Mouse (Mus musculus): ENCODE results near the gene Lgals2. TPM values are rescaled to one million over a fixed set of nuclear protein-coding genes. Genes with fewer than 3 reads are reported as not detected.
A peak's percentile ranks its signal among the peaks of the same experiment; 100 is the strongest.

Lgals2 gene
- total and polyA plus RNA-seq, 3 experiments = not detected

DNA sequence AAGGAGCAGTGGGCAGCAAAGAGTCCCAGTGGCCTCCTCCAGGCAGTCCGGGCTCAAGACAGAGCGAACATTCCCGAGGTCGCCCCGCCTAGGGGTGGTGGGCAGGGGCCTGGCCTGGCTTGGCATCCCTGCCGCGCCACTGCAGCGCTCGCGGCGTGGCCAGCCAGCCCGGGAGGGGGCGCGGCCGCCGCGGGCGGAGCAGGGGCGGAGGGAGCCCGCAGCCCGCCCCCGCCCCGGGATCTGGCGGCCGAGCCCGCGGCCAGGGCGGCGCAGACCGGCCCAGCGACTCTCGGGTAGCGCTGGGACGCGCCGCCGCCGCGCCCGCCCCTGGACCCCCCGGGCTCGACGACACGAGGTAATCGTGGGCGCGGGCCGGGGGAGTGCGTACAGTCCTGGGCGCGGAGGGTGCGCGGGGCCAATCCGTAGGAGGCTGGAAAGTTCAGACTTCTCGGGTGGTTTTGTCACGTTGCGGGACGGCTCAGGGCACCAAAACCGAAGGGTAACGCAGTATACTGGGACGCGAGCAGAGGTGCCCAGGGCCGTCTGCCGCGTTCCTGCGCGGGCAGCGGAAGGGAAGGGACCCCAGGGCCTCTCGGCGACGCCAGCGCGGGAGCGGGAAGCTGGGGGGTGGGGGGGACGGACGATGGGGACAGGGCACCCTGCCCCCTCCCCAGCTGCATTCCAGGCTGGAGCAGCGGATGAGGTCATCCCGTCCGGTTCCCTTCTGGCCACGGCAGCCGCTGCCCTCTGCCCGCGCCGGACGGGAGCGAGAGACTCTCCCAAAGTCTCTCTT is 12.8 kb downstream of the Lgals2 start, which contains the start of gene Cdc42ep1:
Cdc42ep1 (plus strand) TSS at position 254 of the 793 bp plus-strand sequence.
- Histone ChIP-seq H3K9ac (ENCODE audit: control insufficient read depth, low read depth, low read length, poor library complexity, severe bottlenecking) (peak within 1 kb of the TSS; percentile 57), H3K27me3 (ENCODE audit: control insufficient read depth in 1 of 2, insufficient read depth in 2 of 2, low read length in 2 of 2) (peaks cover 10 to 12% of the 10 kb centered on the region in 2 experiments), H3K36me3 (ENCODE audit: control insufficient read depth in 1 of 2, insufficient read depth in 2 of 2, low read length in 2 of 2) (peaks cover 0 to 4% of the 10 kb centered on the region in 2 experiments; a peak in 1 of 4 replicates), H3K27ac (ENCODE audit: control insufficient read depth, low read depth, low read length) (no peak within 1 kb of the TSS), H3K9me3 (replicated peaks; ENCODE audit: insufficient read depth, low read length) (no peaks in the 10 kb centered on the region), H3K79me2 (ENCODE audit: control insufficient read depth, insufficient read depth, low read length, poor library complexity) (no peaks in the 10 kb centered on the region), H3K4me3 (ENCODE audit: control insufficient read depth in 1 of 2, insufficient read depth in 1 of 2, low read depth in 2 of 2, low read length in 2 of 2) (peak within 1 kb of the TSS; percentile 39 to 50; a peak in 3 of 4 replicates), H3K4me1 (ENCODE audit: control insufficient read depth in 1 of 2, insufficient read depth in 2 of 2, low read length in 2 of 2) (peaks cover 0 to 17% of the 10 kb centered on the region in 2 experiments; a peak in 1 of 4 replicates)
- DNase-seq (ENCODE audit: low read depth, low spot score) = no peak
- TF ChIP-seq ZNF384 (IDR thresholded peaks at IDR 0.05; ENCODE audit: low read depth, low read length) = no peak
- TF ChIP-seq ZKSCAN1 (IDR thresholded peaks at IDR 0.05; ENCODE audit: low read depth, low read length) = no peak
- TF ChIP-seq MYB (IDR thresholded peaks at IDR 0.05; ENCODE audit: low read depth, low read length) = no peak
- no peak for TF ChIP-seq JUND (IDR thresholded peaks at IDR 0.05; ENCODE audit: low read depth, low read length)
- no peak for TF ChIP-seq RCOR1 (IDR thresholded peaks at IDR 0.05; ENCODE audit: low read depth, low read length)
- TF ChIP-seq POLR2AphosphoS2 (IDR thresholded peaks at IDR 0.05; ENCODE audit: low read length) = no peak
- no peak for TF ChIP-seq ZMIZ1 (IDR thresholded peaks at IDR 0.05; ENCODE audit: low read depth, low read length)
- no peak for TF ChIP-seq GABPA (IDR thresholded peaks at IDR 0.05; ENCODE audit: low read depth, low read length)
- TF ChIP-seq TCF12 (IDR thresholded peaks at IDR 0.05; ENCODE audit: low read depth, low read length) = no peak
- TF ChIP-seq TAL1 (IDR thresholded peaks at IDR 0.05; ENCODE audit: low read length) = no peak
- no peak for TF ChIP-seq CHD2 (IDR thresholded peaks at IDR 0.05; ENCODE audit: low read length)
- no peak for TF ChIP-seq RAD21 (IDR thresholded peaks at IDR 0.05; ENCODE audit: low read depth, low read length)
- TF ChIP-seq MYC (IDR thresholded peaks at IDR 0.05; ENCODE audit: low read depth, low read length) = no peak
- TF ChIP-seq SMC3 (IDR thresholded peaks at IDR 0.05; ENCODE audit: low read depth, low read length) = no peak
- TF ChIP-seq KAT2A (conservative IDR thresholded peaks at IDR 0.05; ENCODE audit: low read depth, low read length) = no peak
- no peak for TF ChIP-seq ZC3H11A (IDR thresholded peaks at IDR 0.05; ENCODE audit: low read depth, low read length)
- TF ChIP-seq POLR2A (IDR thresholded peaks at IDR 0.05; ENCODE audit: control insufficient read depth in 1 of 2, insufficient read depth in 1 of 2, low read depth in 1 of 2, low read length in 2 of 2, poor library complexity in 1 of 2) = no peak

DNA sequence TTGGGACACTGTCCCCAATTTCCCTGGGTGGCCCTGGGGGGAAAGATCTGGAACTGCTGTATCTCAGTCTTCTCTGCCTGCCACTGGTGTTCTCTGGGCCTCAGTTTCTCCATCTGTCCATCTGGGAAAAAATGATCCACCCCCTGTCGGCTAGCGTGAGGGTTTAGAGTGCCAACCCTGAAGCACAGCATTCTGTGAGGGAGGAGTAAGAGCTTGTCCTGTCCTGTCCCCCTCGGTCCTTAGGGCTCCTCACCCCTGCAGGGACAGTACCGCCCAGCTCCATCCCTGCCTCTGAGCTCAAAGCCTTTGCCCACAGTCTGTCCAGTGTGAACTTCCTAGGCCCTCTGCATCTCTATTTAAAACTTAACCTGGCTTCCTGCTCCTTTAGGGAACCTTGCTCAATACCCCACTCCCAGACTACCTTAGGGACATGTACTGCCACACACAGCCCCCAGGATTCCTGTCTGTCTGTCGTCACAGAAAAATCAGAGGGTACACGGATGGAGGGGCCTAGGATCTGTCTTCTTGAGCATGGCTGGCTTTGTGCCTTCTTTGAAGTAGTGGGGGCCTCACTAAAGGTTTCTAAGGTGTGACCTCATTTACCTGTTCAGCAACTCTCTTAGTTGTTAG is 14.1 kb downstream of the Lgals2 start:
- TF ChIP-seq KAT2A (conservative IDR thresholded peaks at IDR 0.05; ENCODE audit: low read depth, low read length) (no peak), POLR2AphosphoS5 (IDR thresholded peaks at IDR 0.05; ENCODE audit: borderline replicate concordance, low read depth, low read length) (no peak), JUND (IDR thresholded peaks at IDR 0.05; ENCODE audit: low read depth, low read length) (no peak), RCOR1 (IDR thresholded peaks at IDR 0.05; ENCODE audit: low read depth, low read length) (no peak), ZNF384 (IDR thresholded peaks at IDR 0.05; ENCODE audit: low read depth, low read length) (no peak), MYC (IDR thresholded peaks at IDR 0.05; ENCODE audit: low read depth, low read length) (no peak), POLR2A (IDR thresholded peaks at IDR 0.05; ENCODE audit: control insufficient read depth in 1 of 2, insufficient read depth in 1 of 2, low read depth in 1 of 2, low read length in 2 of 2, poor library complexity in 1 of 2) (no peak), EP300 (IDR thresholded peaks at IDR 0.05; ENCODE audit: low read depth in 1 of 2, low read length in 2 of 2) (no peak), E2F4 (IDR thresholded peaks at IDR 0.05; ENCODE audit: borderline replicate concordance, low read depth, low read length) (no peak), MAFK (IDR thresholded peaks at IDR 0.05; ENCODE audit: borderline replicate concordance, low read depth, low read length) (no peak), MAZ (IDR thresholded peaks at IDR 0.05; ENCODE audit: low read depth, low read length) (no peak), ETS1 (IDR thresholded peaks at IDR 0.05; ENCODE audit: low read depth, low read length) (no peak), USF1 (IDR thresholded peaks at IDR 0.05; ENCODE audit: low read depth, low read length) (no peak), POLR2AphosphoS2 (IDR thresholded peaks at IDR 0.05; ENCODE audit: low read length) (no peak)
- no peak overlapping the region for H3K27ac ChIP-seq (ENCODE audit: control insufficient read depth, low read depth, low read length)
- H3K36me3 ChIP-seq (ENCODE audit: control insufficient read depth in 1 of 2, insufficient read depth in 2 of 2, low read length in 2 of 2) = peaks cover 0 to 4% of the 10 kb centered on the region in 2 experiments; a peak in 1 of 4 replicates
- DNase-seq (ENCODE audit: low read depth, low spot score) = no peak
- H3K79me2 ChIP-seq (ENCODE audit: control insufficient read depth, insufficient read depth, low read length, poor library complexity) = no peaks in the 10 kb centered on the region
- H3K27me3 ChIP-seq (ENCODE audit: control insufficient read depth in 1 of 2, insufficient read depth in 2 of 2, low read length in 2 of 2) = peaks cover 10 to 12% of the 10 kb centered on the region in 2 experiments
- no peak overlapping the region for H3K4me3 ChIP-seq (ENCODE audit: control insufficient read depth in 1 of 2, insufficient read depth in 1 of 2, low read depth in 2 of 2, low read length in 2 of 2)
- H3K4me1 ChIP-seq (ENCODE audit: control insufficient read depth in 1 of 2, insufficient read depth in 2 of 2, low read length in 2 of 2) = peaks cover 0 to 18% of the 10 kb centered on the region in 2 experiments; a peak in 1 of 4 replicates
- no peaks in the 10 kb centered on the region for H3K9me3 ChIP-seq (replicated peaks; ENCODE audit: insufficient read depth, low read length)
- H3K9ac ChIP-seq (ENCODE audit: control insufficient read depth, low read depth, low read length, poor library complexity, severe bottlenecking) = no peak overlapping the region
